Mouse (Mus musculus): ENCODE results near the gene Psma5. TPM values are rescaled to one million over a fixed set of nuclear protein-coding genes. Genes with fewer than 3 reads are reported as not detected.

The Psma5 gene
- 289 and 312 TPM in 2 replicates for polyA plus RNA-seq (2015; fragmentation: Nextera tagmentation; extraction: Ambion mirVana)

DNA sequence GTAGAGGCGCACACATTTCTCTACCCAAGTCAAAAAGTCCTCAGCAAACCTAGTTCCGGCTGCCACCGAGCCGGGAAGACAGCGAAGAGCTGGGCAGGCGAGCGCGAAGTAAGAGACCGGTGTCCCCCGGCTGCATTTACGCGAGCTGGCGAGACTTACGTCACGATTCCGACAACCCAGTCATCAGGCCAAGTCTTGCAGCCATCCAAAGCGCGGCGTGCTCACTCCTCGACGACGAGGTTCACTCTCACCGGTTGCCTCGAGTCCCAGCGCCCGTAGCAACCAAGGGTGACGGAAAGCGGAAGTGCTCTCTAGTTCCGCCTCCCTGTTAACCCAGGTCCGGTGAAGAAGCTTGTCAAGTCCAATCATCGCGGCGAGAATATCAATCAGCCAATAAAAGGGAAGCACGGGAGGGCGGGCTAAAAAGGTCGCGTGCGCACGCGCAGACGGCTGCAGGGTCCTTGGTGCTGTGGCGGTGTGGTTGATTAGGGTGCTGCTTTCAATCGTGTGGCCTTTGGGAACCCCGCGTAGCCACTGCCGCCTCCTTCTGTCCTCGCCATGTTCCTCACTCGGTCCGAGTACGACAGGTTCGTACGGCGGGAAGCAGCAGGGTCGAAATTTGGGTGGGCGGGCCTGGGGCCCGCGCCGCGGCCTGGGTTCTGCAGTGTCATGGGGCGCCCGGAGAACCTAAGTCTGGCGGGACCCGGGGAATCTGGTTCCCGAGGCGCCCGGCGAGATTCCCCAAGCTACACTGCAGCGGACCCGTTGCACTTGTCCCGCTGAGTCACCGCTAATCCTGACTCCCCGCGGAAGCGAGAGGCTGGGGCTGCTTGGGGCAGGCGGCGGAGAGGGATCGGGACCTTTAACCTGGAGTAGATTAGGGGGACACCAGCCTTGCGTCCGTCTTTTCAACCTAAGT lies at the start of gene Psma5:
Psma5 (plus strand) TSS at position 208 of the 919 bp plus-strand sequence.
- H3K4me1 ChIP-seq = peaks cover 13% of the 10 kb centered on the region
- peak; percentile 100 for ATAC-seq (ENCODE audit: borderline replicate concordance, extremely low read depth, low FRiP score, low TSS enrichment)
- no peaks in the 10 kb centered on the region for H3K9me3 ChIP-seq
- peaks cover 2% of the 10 kb centered on the region for H3K36me3 ChIP-seq
- H3K9ac ChIP-seq = peak within 1 kb of the TSS; percentile 87
- H3K27me3 ChIP-seq = no peaks in the 10 kb centered on the region
- H3K27ac ChIP-seq = peak within 1 kb of the TSS; percentile 60
- peak within 1 kb of the TSS; percentile 88 for H3K4me3 ChIP-seq
- H3K4me2 ChIP-seq = peak within 1 kb of the TSS; percentile 78
- under 1% methylated on average over 78 of the region's 79 CpGs for WGBS

DNA sequence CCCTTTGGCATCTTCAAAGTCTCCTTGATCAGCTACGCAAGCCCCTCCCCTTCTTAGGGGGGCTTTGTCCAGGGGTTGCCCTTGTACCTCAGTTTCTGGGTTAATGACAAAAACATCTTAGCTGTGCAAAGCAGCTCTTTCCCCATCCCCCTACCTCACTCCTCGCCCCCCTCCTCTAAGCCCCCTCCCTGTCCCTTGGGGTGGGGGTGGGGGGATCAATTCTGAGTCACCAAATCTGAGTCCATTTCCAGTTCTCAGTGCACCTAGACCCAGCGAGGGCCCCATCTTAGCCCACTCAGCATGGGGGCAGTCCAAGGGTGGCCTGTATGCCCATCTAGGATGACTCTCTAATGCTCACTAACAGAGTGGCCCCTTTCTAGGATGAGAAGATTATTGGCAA lies 47.7 kb upstream of the Psma5 start:
- Histone ChIP-seq H3K36me3 (peaks cover 22% of the 10 kb centered on the region; the same call in 1 of the 2 replicates), H3K4me1 (peaks cover 38% of the 10 kb centered on the region), H3K9me3 (no peaks in the 10 kb centered on the region), H3K27me3 (no peaks in the 10 kb centered on the region), H3K4me2 (peak overlapping the region; percentile 84), H3K9ac (peak overlapping the region; percentile 59; the same call in 1 of the 2 replicates), H3K27ac (no peak overlapping the region), H3K4me3 (peak overlapping the region; percentile 56)
- ATAC-seq (ENCODE audit: borderline replicate concordance, extremely low read depth, low FRiP score, low TSS enrichment) = no peak
- 55% methylated on average over 3 of the region's 3 CpGs for WGBS

DNA sequence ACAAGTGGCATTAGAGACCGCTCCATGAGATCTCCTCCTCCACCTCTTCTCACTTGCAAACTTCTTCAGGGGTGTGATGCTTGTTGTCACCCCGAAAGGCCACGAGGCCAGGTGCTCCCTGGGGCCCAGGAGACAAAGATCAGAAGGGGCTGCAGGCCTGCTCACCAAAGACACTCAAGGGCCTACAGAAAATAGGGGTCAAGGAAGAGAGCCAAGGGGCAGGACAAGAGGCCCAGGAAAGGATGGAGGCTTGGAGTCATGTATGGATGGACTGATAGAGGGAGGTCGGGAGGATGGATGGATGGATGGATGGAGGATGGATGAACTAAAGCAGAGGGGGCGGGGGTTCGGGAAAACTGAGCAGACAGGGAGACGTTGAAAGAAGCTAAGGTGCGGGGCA lies 47.2 kb upstream of the Psma5 start:
- Histone ChIP-seq H3K4me1 (peaks cover 36% of the 10 kb centered on the region), H3K27me3 (no peaks in the 10 kb centered on the region), H3K27ac (no peak overlapping the region), H3K4me3 (peak overlapping the region; percentile 56), H3K36me3 (peaks cover 18% of the 10 kb centered on the region; the same call in 1 of the 2 replicates), H3K4me2 (peak overlapping the region; percentile 84), H3K9me3 (no peaks in the 10 kb centered on the region), H3K9ac (peak overlapping the region; percentile 59)
- ATAC-seq (ENCODE audit: borderline replicate concordance, extremely low read depth, low FRiP score, low TSS enrichment) = no peak
- WGBS = 5% methylated on average over 8 of the region's 8 CpGs

DNA sequence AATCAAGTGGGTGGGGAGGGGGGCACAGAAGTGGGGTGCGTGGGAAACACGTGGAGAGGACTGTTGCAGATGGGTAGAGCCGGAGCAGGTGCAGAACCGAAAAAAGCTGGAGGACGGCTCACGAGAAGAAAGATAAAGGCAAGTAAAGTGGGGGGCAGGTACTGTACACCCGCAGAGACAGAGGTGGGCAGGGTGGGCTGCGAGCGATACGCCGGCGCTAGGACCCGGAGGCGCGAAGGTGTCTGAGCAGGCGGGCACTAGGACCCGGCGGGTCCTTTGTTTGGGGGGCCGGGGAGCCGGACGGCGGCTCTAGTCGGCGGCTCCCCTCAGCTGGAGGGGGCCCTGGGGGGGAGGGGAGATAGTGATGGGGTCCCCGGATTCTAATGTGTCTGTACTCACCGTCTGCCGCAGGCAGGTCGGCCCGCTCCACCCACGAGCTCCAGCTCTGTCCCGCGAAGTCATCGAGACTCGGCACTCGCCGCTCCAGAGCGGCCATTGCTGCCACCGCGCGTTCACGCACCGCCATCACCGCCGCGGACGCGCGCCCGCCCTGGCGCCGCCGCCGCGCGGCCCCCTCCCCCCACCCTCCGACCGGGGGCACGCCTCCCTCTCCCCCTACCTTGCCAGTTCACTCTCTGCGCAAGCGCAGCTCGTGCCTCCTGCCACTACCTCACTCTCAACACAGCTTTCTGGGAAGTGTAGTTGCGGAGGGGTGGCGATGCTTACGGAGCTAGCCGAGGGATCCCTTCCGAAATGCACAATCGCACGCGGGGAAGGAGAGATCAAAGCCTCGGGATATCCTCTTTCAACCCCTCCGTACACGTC lies 46.6 kb upstream of the Psma5 start:
- Histone ChIP-seq H3K9me3 (no peaks in the 10 kb centered on the region), H3K27ac (peak overlapping the region; percentile 88), H3K4me1 (peaks cover 34% of the 10 kb centered on the region), H3K27me3 (no peaks in the 10 kb centered on the region), H3K9ac (peak overlapping the region; percentile 59), H3K4me3 (peak overlapping the region; percentile 56), H3K4me2 (peak overlapping the region; percentile 84), H3K36me3 (peaks cover 13% of the 10 kb centered on the region; the same call in 1 of the 2 replicates)
- peak; percentile 93 for ATAC-seq (ENCODE audit: borderline replicate concordance, extremely low read depth, low FRiP score, low TSS enrichment)
- under 1% methylated on average over 69 of the region's 72 CpGs for WGBS

DNA sequence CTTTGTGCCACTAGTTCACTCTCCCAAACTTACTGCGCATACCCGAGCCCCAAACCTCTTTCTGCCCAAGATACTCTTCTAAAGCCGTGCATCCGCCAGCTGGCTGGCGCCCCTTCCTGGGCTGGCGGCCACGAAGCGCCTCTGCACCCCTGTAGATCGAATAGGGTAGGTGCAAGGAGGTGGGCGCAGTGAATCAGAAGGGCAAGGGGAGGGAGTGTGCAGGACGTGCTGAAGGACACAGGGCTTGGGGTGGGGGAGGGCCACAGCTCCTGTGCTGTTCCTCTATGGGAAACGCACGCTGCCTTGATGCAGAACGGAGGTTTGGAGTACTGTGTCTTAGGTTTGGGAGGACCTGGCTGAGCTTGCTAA lies 46.0 kb upstream of the Psma5 start, which contains the start of gene Atxn7l2:
Atxn7l2 (minus strand) TSS at position 164 of the 369 bp plus-strand sequence.
- peak; percentile 72 for ATAC-seq (ENCODE audit: borderline replicate concordance, extremely low read depth, low FRiP score, low TSS enrichment)
- peaks cover 34% of the 10 kb centered on the region for H3K4me1 ChIP-seq
- H3K36me3 ChIP-seq = peaks cover 7% of the 10 kb centered on the region; the same call in 1 of the 2 replicates
- H3K4me3 ChIP-seq = peak within 1 kb of the TSS; percentile 56
- no peaks in the 10 kb centered on the region for H3K9me3 ChIP-seq
- H3K27ac ChIP-seq = peak within 1 kb of the TSS; percentile 88
- peak within 1 kb of the TSS; percentile 59 for H3K9ac ChIP-seq
- WGBS = 0% methylated on average over 14 of the region's 14 CpGs
- H3K4me2 ChIP-seq = peak within 1 kb of the TSS; percentile 84
- H3K27me3 ChIP-seq = no peaks in the 10 kb centered on the region

DNA sequence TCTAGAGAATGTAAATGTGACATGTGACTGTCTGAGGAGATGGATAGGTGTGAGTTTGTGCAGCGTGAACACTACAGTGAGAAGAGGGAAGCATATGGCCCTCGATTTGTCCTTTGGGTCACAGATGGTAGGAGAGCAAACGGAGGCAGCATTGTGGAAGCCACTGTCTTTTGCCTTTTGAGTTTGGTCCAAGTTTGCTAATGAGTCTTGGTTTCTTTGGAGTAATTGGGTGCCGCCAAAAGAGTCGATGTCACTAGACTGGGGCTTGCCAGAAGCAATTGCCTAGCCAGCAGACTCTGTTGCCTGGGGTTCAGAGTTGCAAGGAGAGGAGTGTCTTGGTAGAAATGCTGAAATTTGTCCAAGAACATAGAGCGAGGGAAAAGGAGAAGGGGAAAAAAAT lies 44.9 kb upstream of the Psma5 start:
- Histone ChIP-seq H3K27ac (no peak overlapping the region), H3K9me3 (no peaks in the 10 kb centered on the region), H3K4me2 (peak overlapping the region; percentile 84; the same call in 1 of the 2 replicates), H3K27me3 (no peaks in the 10 kb centered on the region), H3K4me1 (peaks cover 29% of the 10 kb centered on the region), H3K9ac (no peak overlapping the region), H3K4me3 (no peak overlapping the region), H3K36me3 (no peaks in the 10 kb centered on the region)
- ATAC-seq (ENCODE audit: borderline replicate concordance, extremely low read depth, low FRiP score, low TSS enrichment) = no peak
- 59% methylated on average over 6 of the region's 6 CpGs for WGBS

DNA sequence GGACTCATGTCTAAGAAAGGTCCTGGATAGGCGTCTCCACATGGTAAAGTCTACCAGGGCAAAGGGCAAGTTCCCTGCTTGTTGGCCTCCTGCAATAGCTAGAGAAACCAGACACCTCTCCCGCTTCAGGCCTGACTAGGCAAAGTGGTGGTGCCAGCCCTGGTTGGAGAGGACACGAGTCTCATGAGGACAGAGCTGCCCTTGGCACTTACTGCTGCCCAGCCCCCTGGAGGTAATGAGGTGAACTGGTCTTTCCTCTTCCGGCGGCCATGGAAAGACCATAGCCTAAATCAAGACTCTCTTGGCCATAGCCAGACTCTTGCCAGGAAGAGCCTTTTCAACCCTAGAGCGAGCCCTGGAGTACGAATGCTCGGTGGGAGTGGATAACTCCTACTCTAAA lies 44.3 kb upstream of the Psma5 start:
- no peak for ATAC-seq (ENCODE audit: borderline replicate concordance, extremely low read depth, low FRiP score, low TSS enrichment)
- Histone ChIP-seq H3K27ac (no peak overlapping the region), H3K27me3 (no peaks in the 10 kb centered on the region; the same call in 1 of the 2 replicates), H3K9ac (no peak overlapping the region), H3K4me1 (peaks cover 24% of the 10 kb centered on the region), H3K36me3 (no peaks in the 10 kb centered on the region), H3K4me3 (no peak overlapping the region), H3K9me3 (no peaks in the 10 kb centered on the region), H3K4me2 (no peak overlapping the region)
- WGBS = 75% methylated on average over 8 of the region's 8 CpGs

DNA sequence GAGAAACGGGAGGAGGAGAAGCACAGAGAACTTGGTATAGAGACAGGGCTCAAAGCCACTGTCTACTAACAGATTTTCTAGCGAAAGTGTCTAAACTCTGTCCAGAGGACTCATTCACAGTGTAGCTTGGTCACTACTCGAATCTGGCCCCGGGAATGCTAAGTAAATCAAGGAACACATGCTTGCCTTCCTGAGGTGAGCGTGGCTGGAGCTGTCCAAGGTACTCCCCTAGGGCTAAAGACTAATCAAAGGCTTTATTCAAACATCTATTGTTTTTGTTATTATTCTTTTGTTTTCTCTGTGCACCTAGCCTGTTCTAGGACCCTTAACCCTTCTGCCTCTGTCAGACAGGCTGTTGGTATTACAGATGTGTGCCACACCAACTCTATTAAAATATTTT lies 42.0 kb upstream of the Psma5 start:
- peaks cover 6% of the 10 kb centered on the region for H3K4me1 ChIP-seq
- peaks cover 1% of the 10 kb centered on the region; the same call in 1 of the 2 replicates for H3K27me3 ChIP-seq
- no peak for ATAC-seq (ENCODE audit: borderline replicate concordance, extremely low read depth, low FRiP score, low TSS enrichment)
- 9% methylated on average over 5 of the region's 5 CpGs for WGBS
- no peak overlapping the region for H3K4me3 ChIP-seq
- H3K4me2 ChIP-seq = no peak overlapping the region
- no peak overlapping the region for H3K27ac ChIP-seq
- no peaks in the 10 kb centered on the region for H3K36me3 ChIP-seq
- no peak overlapping the region for H3K9ac ChIP-seq
- no peaks in the 10 kb centered on the region for H3K9me3 ChIP-seq

DNA sequence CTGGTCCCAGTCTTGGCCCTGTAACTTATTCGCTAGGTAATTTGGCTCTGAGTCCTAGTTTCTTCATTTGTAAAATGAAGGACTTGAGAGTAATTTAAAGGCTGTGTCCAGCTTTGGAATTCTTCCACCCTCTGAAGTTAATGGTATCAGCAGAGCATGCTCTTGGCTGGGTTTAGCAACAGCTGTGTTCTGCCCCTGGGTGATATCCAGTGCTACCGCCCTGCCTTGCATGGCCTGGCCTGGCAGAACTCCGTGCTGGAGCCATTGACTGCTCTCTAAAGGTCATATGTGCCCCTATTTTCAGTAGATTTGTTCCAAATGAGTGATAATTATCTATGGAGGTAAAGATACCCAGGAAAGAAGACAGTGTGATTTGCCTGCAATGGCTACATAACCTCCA lies 36.1 kb upstream of the Psma5 start:
- Histone ChIP-seq H3K4me2 (no peak overlapping the region), H3K4me1 (peaks cover under 1% of the 10 kb centered on the region; the same call in 1 of the 2 replicates), H3K4me3 (no peak overlapping the region), H3K27me3 (peaks cover 26% of the 10 kb centered on the region), H3K9me3 (no peaks in the 10 kb centered on the region), H3K9ac (no peak overlapping the region), H3K36me3 (no peaks in the 10 kb centered on the region), H3K27ac (no peak overlapping the region)
- no peak for ATAC-seq (ENCODE audit: borderline replicate concordance, extremely low read depth, low FRiP score, low TSS enrichment)
- 70% methylated on average over 3 of the region's 3 CpGs for WGBS

DNA sequence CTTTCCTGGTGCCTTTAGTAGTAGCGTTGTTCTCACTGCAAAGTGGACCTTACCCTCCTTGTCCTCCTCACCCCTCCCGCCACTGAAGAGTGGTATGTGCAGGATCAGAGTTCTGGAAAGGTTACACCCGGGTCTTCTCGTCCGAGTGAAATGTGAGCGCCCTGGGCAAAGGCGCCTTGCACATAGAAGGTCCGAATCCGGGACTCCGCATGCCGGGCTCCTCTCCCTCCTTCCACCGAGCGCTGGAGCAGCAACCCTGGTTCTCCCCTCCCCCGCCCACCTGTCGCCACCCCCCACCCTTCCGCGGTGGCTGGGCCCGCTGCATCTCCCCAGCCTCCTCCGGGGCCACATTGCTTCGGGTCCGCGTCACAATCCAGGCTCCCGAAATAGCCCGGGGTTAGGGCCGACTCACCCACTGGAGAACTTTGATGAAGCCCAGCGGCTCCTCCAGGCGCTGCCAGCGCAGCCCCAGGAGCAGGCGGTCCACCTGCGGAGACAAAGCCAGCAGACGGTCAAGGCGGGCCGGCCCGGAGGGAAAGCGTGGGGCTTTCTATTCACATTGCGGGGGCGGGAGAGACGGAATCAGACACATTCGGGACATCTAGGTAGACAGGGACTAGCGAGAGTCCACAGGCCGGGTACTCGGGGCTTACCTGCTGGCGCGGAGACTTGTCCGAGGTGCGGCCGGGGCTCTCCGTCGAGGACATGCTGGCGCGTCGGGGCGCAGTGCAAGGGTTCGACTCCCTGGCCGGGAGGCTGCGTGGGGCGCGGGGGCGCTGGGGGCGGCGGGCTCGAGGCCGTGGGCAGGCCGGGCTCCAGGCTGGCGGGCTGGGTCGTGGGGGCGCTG lies 30.8 kb upstream of the Psma5 start:
- peak overlapping the region; percentile 81 for H3K4me2 ChIP-seq
- peaks cover 17% of the 10 kb centered on the region for H3K4me1 ChIP-seq
- ATAC-seq (ENCODE audit: borderline replicate concordance, extremely low read depth, low FRiP score, low TSS enrichment) = peak; percentile 35
- WGBS = 1% methylated on average over 62 of the region's 67 CpGs
- H3K9me3 ChIP-seq = no peaks in the 10 kb centered on the region
- H3K9ac ChIP-seq = peak overlapping the region; percentile 29
- no peak overlapping the region for H3K27ac ChIP-seq
- H3K4me3 ChIP-seq = peak overlapping the region; percentile 44
- peaks cover 46% of the 10 kb centered on the region for H3K27me3 ChIP-seq
- H3K36me3 ChIP-seq = no peaks in the 10 kb centered on the region

Measured in lung, embryonic 15.5 days (tissue).